Mouse (Mus musculus) limb, embryonic 10.5 days (tissue): ENCODE data around the gene Nprl3. TPM values are rescaled to one million over a fixed set of nuclear protein-coding genes. Genes with fewer than 3 reads are reported as not detected.

Source experiments
- DNase-seq: peaks from one replicate; pipeline ENCODE4 v3.0.0-alpha.2; 2017; ENCODE audit warnings: low spot score
- H3K27ac ChIP-seq: fragments of 300-500 bp; sonication (generic); 2 replicates; pipeline ENCODE4 v1.5.1; 2016; ENCODE audit warnings: mild to moderate bottlenecking
- H3K27me3 ChIP-seq: fragments of 300-500 bp; sonication (generic); 2 replicates; pipeline ENCODE4 v1.6.1; 2016; ENCODE audit warnings: low read depth, mild to moderate bottlenecking; ENCODE audit not compliant: poor library complexity, severe bottlenecking
- H3K36me3 ChIP-seq: fragments of 300-500 bp; sonication (generic); 2 replicates; pipeline ENCODE4 v1.6.1; 2016; ENCODE audit warnings: mild to moderate bottlenecking, moderate library complexity
- H3K4me1 ChIP-seq: fragments of 300-500 bp; sonication (generic); 2 replicates; pipeline ENCODE4 v1.6.1; 2016
- H3K4me3 ChIP-seq: fragments of 300-500 bp; sonication (generic); 2 replicates; pipeline ENCODE4 v1.5.1; 2016; ENCODE audit warnings: mild to moderate bottlenecking, moderate library complexity
- H3K9me3 ChIP-seq: fragments of 300-500 bp; sonication (generic); replicated peaks from 2 replicates; pipeline ENCODE4 v1.6.1; 2016; ENCODE audit warnings: mild to moderate bottlenecking
- WGBS: fragments of 180-500 bp; shearing (Covaris S2); methylation state at CpG from one replicate; pipeline ENCODE4 v1.1.7; 2016; 5-methylcytosine and 5-hydroxymethylcytosine counted together
- polyA plus RNA-seq: library from polyadenylated mRNA; unstranded; fragments of >200 nt; fragmentation: Nextera tagmentation; extraction: Ambion mirVana; gene quantifications from 2 replicates; pipeline ENCODE4 v1.2.1, GENCODE M21; 2016

Nprl3 gene
- polyA plus RNA-seq, 1 experiment from 2014 or later, result 51.8 TPM

DNA sequence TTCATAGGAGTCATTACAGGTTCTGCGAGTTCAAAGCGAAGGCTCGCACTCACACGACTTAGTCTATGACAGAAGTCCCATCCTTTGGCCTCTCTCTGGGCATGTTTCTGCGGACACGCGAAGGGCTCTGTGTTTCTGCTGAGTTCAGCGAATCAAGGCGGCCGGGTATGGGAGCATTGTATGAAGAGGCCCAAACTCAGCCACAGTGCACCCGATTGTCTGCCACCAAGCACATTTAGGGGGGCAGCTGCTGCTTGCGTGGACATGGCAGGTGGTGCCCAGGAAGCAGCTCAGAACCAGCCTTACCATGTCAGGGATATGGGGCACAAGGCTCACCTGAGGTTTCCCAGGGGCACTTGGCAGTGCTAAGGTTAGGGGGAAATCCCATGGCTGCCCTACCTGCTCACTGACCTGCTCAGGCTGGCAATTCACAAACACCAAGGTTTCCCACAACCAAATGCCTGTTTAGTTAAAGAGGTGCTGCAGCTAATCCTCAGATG is 11.0 kb upstream of the Nprl3 start:
- no peak overlapping the region for H3K27ac ChIP-seq
- no peak overlapping the region for H3K4me3 ChIP-seq
- peaks cover 40% of the 10 kb centered on the region for H3K27me3 ChIP-seq
- no peaks in the 10 kb centered on the region for H3K9me3 ChIP-seq
- DNase-seq, result no peak
- H3K36me3 ChIP-seq, result no peaks in the 10 kb centered on the region
- H3K4me1 ChIP-seq, result no peaks in the 10 kb centered on the region
- 82% methylated on average over 12 of the region's 12 CpGs for WGBS

DNA sequence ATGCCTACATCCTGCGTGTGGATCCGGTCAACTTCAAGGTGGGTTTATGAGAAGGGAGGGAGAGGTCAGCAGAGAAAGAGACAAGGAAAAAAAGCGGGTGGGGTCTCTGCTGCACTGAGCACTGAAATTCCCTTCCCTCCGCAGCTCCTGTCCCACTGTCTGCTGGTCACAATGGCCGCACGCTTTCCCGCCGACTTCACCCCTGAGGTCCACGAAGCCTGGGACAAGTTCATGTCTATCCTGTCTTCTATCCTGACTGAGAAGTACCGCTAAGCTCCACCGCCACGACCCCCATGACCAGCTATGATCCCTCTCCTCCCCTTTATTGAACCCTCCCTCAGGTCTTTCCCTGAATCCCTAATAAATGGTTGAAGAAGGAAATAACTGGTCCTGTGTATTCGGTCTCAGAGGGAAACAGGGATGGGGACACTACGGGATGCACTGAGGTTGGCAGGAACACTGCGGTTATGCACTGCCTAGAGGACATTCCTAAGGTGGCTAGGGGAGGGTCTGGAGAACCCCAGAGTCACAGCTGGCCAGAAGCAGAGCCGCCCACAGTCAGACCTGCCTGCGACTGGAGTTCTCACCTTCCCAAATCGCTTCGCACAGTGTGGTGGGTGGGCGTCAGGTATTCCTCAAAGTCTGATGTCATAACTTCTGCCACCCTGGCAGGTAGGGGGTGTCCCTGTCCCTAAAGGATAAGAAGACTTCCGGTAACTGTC is 10.4 kb upstream of the Nprl3 start:
- no peaks in the 10 kb centered on the region for H3K4me1 ChIP-seq

DNA sequence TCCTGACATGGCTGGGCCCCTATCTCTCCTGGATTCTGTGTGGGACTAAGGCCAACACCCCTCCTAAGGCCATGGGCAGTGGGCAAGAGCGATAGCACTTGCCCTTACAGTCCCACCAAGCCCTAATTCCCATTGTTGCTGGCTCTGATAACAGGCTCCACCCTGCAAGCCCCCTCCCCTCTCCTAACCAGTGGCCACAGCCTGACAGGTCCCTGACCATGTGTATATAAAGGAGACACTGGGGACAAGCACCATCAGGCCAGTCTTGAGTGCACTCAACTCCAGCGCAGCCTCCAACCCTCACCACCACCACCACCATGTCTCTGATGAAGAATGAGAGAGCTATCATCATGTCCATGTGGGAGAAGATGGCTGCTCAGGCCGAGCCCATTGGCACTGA is 8.8 kb upstream of the Nprl3 start, which contains the start of gene Hba-x:
TSS of gene Hba-x (plus strand) at position 54 of the 400 bp plus-strand sequence.
- H3K9me3 ChIP-seq, result no peaks in the 10 kb centered on the region
- no peaks in the 10 kb centered on the region for H3K36me3 ChIP-seq
- H3K27ac ChIP-seq, result no peak within 1 kb of the TSS
- DNase-seq, result no peak
- H3K4me3 ChIP-seq, result no peak within 1 kb of the TSS
- 74% methylated on average over 3 of the region's 3 CpGs for WGBS
- no peaks in the 10 kb centered on the region for H3K4me1 ChIP-seq
- H3K27me3 ChIP-seq, result peaks cover 35% of the 10 kb centered on the region

More for the DNA sequence above, 10.4 kb upstream of the Nprl3 start:
- Histone ChIP-seq H3K36me3 (no peaks in the 10 kb centered on the region), H3K27ac (no peak overlapping the region), H3K9me3 (no peaks in the 10 kb centered on the region), H3K4me3 (no peak overlapping the region), H3K27me3 (peaks cover 40% of the 10 kb centered on the region)
- 66% methylated on average over 21 of the region's 21 CpGs for WGBS
- DNase-seq, result no peak

DNA sequence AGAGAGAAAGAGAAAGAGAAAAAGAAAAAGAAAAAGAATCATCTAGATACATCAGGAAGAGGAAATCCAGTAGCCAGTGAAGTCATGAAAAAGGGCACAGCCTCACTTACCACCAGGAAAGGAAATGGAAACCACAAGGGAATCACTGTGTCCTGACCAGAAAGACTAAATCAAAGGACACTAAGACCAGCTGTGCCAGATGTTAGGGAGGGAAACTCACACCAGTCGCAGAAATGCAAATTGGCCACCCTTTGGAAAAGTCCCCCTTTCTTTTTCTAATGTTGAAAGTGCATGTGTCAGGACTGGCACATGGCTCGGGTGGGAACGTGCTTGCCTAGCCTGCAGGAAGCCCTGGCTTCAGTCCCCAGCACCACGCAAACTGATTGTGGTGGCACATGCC is 3.7 kb upstream of the Nprl3 start:
- H3K36me3 ChIP-seq, result no peaks in the 10 kb centered on the region
- no peak overlapping the region for H3K4me3 ChIP-seq
- H3K27me3 ChIP-seq, result peaks cover under 1% of the 10 kb centered on the region; the same call in 1 of the 2 replicates
- no peaks in the 10 kb centered on the region for H3K9me3 ChIP-seq
- no peak overlapping the region for H3K27ac ChIP-seq
- peaks cover 10% of the 10 kb centered on the region for H3K4me1 ChIP-seq
- no peak for DNase-seq
- 54% methylated on average over 4 of the region's 4 CpGs for WGBS

DNA sequence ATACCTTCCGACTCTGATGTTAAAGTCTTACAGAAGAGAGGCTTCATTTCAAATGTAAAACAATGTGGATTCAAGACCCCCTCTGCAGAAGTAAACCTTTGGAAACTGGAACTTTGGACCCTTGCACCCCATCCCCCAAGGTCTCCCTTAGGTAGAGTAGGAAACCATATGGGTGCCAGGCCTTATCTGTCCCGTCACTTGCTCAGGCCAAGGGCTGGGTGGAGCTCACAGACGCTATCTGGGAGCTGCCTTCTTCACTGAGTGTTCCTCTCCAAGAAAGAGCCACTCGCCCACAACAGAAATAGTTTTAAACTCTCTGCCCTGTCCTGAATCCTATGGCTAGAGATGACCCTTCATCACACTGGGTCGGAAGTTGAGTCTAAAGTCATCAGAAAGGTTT is 1.4 kb upstream of the Nprl3 start:
- H3K9me3 ChIP-seq, result no peaks in the 10 kb centered on the region
- no peaks in the 10 kb centered on the region; the same call in 1 of the 2 replicates for H3K27me3 ChIP-seq
- H3K4me1 ChIP-seq, result peaks cover 13% of the 10 kb centered on the region
- no peak overlapping the region for H3K4me3 ChIP-seq
- no peaks in the 10 kb centered on the region for H3K36me3 ChIP-seq
- no peak for DNase-seq
- no peak overlapping the region for H3K27ac ChIP-seq
- WGBS, result 80% methylated on average over 5 of the region's 5 CpGs

DNA sequence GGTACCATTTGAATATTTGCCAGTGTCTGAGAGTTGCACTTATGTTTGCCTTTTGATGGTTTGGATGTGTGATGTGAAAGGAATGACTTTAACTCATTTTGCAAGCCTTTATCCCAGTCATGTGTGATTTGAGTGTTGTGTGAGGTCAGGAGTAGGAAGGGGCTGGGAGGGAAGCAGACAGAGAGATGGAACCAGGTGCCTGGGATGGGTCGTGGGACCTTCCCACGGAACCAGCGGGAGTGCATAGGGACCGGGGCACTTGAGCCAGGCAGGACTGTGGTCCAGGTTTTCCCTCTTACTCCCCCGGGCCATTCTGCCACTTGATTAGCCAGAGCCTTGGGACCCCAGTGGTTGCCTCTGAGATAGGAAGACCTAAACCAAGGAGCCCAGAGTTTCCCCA is 457 bp upstream of the Nprl3 start:
- no peaks in the 10 kb centered on the region for H3K9me3 ChIP-seq
- H3K27ac ChIP-seq, result peak overlapping the region; percentile 98
- H3K27me3 ChIP-seq, result no peaks in the 10 kb centered on the region; the same call in 1 of the 2 replicates
- WGBS, result 33% methylated on average over 5 of the region's 5 CpGs
- H3K4me3 ChIP-seq, result peak overlapping the region; percentile 84
- no peak for DNase-seq
- H3K36me3 ChIP-seq, result no peaks in the 10 kb centered on the region
- peaks cover 13% of the 10 kb centered on the region for H3K4me1 ChIP-seq

GRCm38 (mm10) chr11:32266776-32267175 is 731 bp downstream of the Nprl3 start:
- Histone ChIP-seq H3K36me3 (peaks cover 11% of the 10 kb centered on the region), H3K27ac (peak overlapping the region; percentile 98), H3K4me1 (peaks cover 19% of the 10 kb centered on the region), H3K9me3 (no peaks in the 10 kb centered on the region), H3K4me3 (peak overlapping the region; percentile 84), H3K27me3 (no peaks in the 10 kb centered on the region; the same call in 1 of the 2 replicates)
- no peak for DNase-seq
- 35% methylated on average over 6 of the region's 6 CpGs for WGBS

DNA sequence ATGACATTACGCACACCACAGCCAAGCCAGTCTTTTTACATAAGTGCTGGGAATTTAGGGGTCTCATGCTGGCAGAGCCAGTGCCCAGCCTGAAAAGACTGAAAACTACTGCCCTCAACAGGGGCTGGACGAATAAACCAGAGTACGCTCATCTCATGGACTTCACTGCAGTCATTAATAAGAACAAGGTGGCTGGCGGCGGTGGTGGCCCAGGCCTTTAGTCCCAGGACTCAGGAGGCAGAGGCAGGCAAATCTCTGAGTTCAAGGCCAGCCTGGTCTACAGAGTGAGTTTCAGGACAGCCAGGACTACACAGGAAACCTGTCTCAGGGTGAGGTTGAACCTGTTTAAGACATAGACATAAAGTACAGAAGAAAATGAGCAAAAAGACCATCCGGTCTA is 1.3 kb downstream of the Nprl3 start:
- Histone ChIP-seq H3K9me3 (no peaks in the 10 kb centered on the region), H3K27me3 (no peaks in the 10 kb centered on the region; the same call in 1 of the 2 replicates), H3K4me3 (no peak overlapping the region), H3K27ac (peak overlapping the region; percentile 0; the same call in 1 of the 2 replicates), H3K36me3 (peaks cover 15% of the 10 kb centered on the region), H3K4me1 (peaks cover 19% of the 10 kb centered on the region)
- no peak for DNase-seq
- 92% methylated on average over 6 of the region's 6 CpGs for WGBS

GRCm38 (mm10) chr11:32265117-32265738 is 2.3 kb downstream of the Nprl3 start:
- Histone ChIP-seq H3K27me3 (no peaks in the 10 kb centered on the region; the same call in 1 of the 2 replicates), H3K36me3 (peaks cover 25% of the 10 kb centered on the region), H3K4me1 (peaks cover 19% of the 10 kb centered on the region), H3K9me3 (no peaks in the 10 kb centered on the region), H3K27ac (peak overlapping the region; percentile 36; the same call in 1 of the 2 replicates), H3K4me3 (no peak overlapping the region)
- 93% methylated on average over 3 of the region's 3 CpGs for WGBS
- no peak for DNase-seq

DNA sequence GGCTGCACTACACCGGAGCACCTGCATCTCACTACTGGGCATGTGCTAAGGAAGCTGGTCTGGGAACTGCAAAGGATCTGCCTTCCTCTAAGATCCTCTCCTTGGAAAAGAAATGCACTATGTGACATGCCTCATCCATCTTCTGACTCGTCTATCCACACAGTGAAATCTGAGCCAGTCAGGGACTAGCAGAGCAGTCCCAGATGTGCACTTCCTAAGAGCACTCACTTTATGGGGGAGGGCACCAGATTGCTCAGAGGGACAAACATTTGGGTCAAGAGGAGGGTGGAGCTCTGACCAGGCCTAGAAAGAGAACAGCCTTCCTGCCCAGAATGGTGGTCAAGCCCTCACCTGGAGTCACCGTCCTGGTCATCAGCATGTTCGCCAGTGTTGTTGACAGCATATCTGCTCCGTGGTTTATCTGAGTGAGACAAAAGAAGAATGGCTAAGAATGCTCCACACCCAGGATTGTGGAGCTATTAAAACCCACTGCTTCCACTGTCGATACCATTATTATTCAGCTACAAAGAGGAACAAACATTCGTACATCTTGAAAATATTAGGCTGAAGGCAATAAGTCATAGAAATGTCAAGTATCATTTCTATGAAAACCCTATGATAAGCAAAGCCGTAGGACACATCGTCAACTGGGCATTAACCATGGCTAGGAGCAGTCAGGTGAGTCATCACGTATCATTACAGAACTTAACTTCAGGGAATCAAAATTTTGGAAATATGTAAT is 4.7 kb downstream of the Nprl3 start:
- 74% methylated on average over 10 of the region's 10 CpGs for WGBS
- H3K27ac ChIP-seq, result no peak overlapping the region; the same call in 1 of the 2 replicates
- peaks cover 15% of the 10 kb centered on the region for H3K4me1 ChIP-seq
- H3K27me3 ChIP-seq, result no peaks in the 10 kb centered on the region
- no peak overlapping the region for H3K4me3 ChIP-seq
- H3K9me3 ChIP-seq, result no peaks in the 10 kb centered on the region
- DNase-seq, result no peak
- peaks cover 43% of the 10 kb centered on the region for H3K36me3 ChIP-seq

GRCm38 (mm10) chr11:32256566-32256965 is 10.9 kb downstream of the Nprl3 start:
- Histone ChIP-seq H3K9me3 (no peaks in the 10 kb centered on the region), H3K27me3 (no peaks in the 10 kb centered on the region), H3K27ac (peak overlapping the region; percentile 25; the same call in 1 of the 2 replicates), H3K4me1 (no peaks in the 10 kb centered on the region), H3K4me3 (no peak overlapping the region), H3K36me3 (peaks cover 78% of the 10 kb centered on the region)
- WGBS, result 89% methylated on average over 3 of the region's 3 CpGs
- DNase-seq, result no peak

DNA sequence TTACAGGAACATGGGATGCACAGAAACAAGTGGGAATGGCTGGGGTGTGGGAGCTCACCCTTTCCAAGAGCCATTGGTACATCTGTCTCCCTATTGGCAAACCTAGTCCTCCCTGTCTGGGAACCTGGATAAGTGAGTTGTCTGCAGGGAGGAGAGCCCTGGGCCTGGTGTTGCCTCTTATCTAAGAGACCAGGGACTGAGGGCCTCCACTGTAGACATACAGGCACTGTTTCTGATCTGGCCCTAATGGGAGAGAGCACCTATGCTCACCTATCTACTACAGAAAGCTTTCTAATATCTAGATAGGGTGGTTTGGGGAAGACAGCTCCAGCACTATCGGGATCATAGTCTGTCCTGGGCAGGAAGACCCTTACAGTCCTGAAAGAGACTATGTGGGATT is 11.4 kb downstream of the Nprl3 start:
- WGBS, result 92% methylated on average over 1 of the region's 1 CpGs
- no peaks in the 10 kb centered on the region for H3K4me1 ChIP-seq
- H3K36me3 ChIP-seq, result peaks cover 80% of the 10 kb centered on the region
- no peaks in the 10 kb centered on the region for H3K27me3 ChIP-seq
- H3K27ac ChIP-seq, result no peak overlapping the region
- no peak for DNase-seq
- no peak overlapping the region for H3K4me3 ChIP-seq
- H3K9me3 ChIP-seq, result no peaks in the 10 kb centered on the region
